Comparison of ENCODE assay signal across 19 mouse cellular contexts in the genomic region with DNA sequence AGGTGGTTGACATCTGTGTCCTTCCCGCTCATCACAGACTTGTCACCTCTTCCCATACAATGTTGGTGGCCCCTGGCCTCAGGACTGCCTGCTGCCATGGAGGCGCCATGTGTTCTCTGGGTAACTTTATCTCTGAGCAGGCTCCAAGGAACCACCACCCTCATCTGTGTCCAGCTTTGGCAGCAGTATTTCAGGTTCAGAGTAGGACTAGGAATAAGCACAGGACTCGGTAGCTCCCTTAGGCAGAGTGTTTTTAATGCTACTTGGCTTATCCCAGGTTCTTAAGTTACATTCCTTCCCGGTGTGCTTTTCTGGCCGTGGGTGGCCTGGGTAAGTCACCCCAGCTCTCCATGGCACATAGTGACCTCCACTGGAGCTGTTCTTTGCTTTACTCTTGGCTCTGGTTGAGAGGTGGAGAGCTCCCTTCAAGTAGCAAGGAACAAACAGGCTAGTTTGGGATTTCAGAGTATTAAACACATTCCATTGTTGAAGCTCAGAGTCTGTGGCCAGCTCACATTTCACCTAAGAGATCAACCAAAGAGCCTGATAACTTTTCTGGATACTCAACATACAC.
A peak's percentile ranks its signal among the peaks of the same experiment; 100 is the strongest.
DNase-seq lines count a peak whose midpoint lies in the region; ATAC-seq and TF ChIP-seq lines count a peak whose summit lies in the region.
"Had no signal": no experiment of that assay in that cellular context is flagged by ENCODE, and none has a peak within 500 bp of the region (broad histone marks: within the 10 kb centered on the region; RNA-seq: fewer than 3 reads in every experiment).

No protein-coding gene starts in this region.

- TF ChIP-seq EP300 in lung, postnatal 0 days (IDR thresholded peaks at IDR 0.05) = no peak

- no peak overlapping the region for H3K4me3 ChIP-seq in lung, postnatal 0 days (ENCODE audit: low read depth, low read length)
- H3K4me3 ChIP-seq in embryonic fibroblast, embryonic 13.5 days (ENCODE audit: insufficient read depth, low read length) = no peak overlapping the region
- H3K4me3 ChIP-seq in limb, embryonic 13.5 days = no peak overlapping the region
- H3K4me3 ChIP-seq: embryonic facial prominence, embryonic 12.5 days; forebrain, embryonic 15.5 days; heart, adult 2 months; hindbrain, embryonic 12.5 days; midbrain, embryonic 15.5 days; myocyte had no signal

- 63% methylated on average over 5 of the region's 5 CpGs for WGBS in lung, postnatal 0 days
- WGBS in limb, embryonic 13.5 days = 50% methylated on average over 5 of the region's 5 CpGs

- no peaks in the 10 kb centered on the region for H3K27me3 ChIP-seq in lung, postnatal 0 days (replicated peaks; ENCODE audit: insufficient read depth, low read length)
- H3K27me3 ChIP-seq in limb, embryonic 13.5 days = no peaks in the 10 kb centered on the region
- H3K27me3 ChIP-seq: embryonic facial prominence, embryonic 12.5 days; forebrain, embryonic 15.5 days; hindbrain, embryonic 12.5 days; midbrain, embryonic 15.5 days had no signal

- intact Hi-C loops in gastrocnemius, postnatal 14 days (cut with DNase I; ENCODE audit: low total_unique reads) = no loop called here

- H3K36me3 ChIP-seq in lung, postnatal 0 days (ENCODE audit: insufficient read depth, low read length) = no peaks in the 10 kb centered on the region
- no peaks in the 10 kb centered on the region for H3K36me3 ChIP-seq in limb, embryonic 13.5 days
- H3K36me3 ChIP-seq: embryonic facial prominence, embryonic 12.5 days; forebrain, embryonic 15.5 days; hindbrain, embryonic 12.5 days; midbrain, embryonic 15.5 days had no signal

- H3K9ac ChIP-seq in lung, postnatal 0 days (replicated peaks; ENCODE audit: low read depth) = no peak overlapping the region
- H3K9ac ChIP-seq in limb, embryonic 13.5 days = no peak overlapping the region
- H3K9ac ChIP-seq: embryonic facial prominence, embryonic 12.5 days; forebrain, embryonic 15.5 days; hindbrain, embryonic 12.5 days; midbrain, embryonic 15.5 days had no signal

- no peak overlapping the region for H3K27ac ChIP-seq in lung, postnatal 0 days (ENCODE audit: low read length)
- peak overlapping the region; percentile 16; the same call in 1 of the 2 replicates for H3K27ac ChIP-seq in embryonic fibroblast, embryonic 13.5 days (ENCODE audit: insufficient read depth, low read length)
- H3K27ac ChIP-seq in limb, embryonic 13.5 days = peak overlapping the region; percentile 52; the same call in 1 of the 2 replicates
- H3K27ac ChIP-seq: embryonic facial prominence, embryonic 12.5 days; forebrain, embryonic 15.5 days; heart, adult 2 months; hindbrain, embryonic 12.5 days; midbrain, embryonic 15.5 days had no signal

- no peaks in the 10 kb centered on the region for H3K9me3 ChIP-seq in lung, postnatal 0 days (ENCODE audit: low read length)
- no peaks in the 10 kb centered on the region for H3K9me3 ChIP-seq in limb, embryonic 13.5 days
- H3K9me3 ChIP-seq: embryonic facial prominence, embryonic 12.5 days; forebrain, embryonic 15.5 days; hindbrain, embryonic 12.5 days; midbrain, embryonic 15.5 days had no signal

- DNase-seq in gastrocnemius, postnatal 25 days = peak; percentile 13
- no peak for DNase-seq in gastrocnemius, postnatal 14 days
- peak; percentile 85 for DNase-seq in lung, postnatal 0 days (ENCODE audit: low spot score)
- no peak for DNase-seq in lung, adult 18-20 months
- DNase-seq in kidney, postnatal 10 days = no peak
- DNase-seq in kidney, adult 8-10 months = no peak
- DNase-seq: adrenal gland, postnatal 36 days; cerebellum, adult 11 months; cerebellum, adult 9-11 months; heart, adult 2 months; liver had no signal

- peak; percentile 94 for ATAC-seq in lung, postnatal 0 days
- peak; percentile 53 for ATAC-seq in limb, embryonic 13.5 days (ENCODE audit: low FRiP score, low read depth)
- ATAC-seq: forebrain, embryonic 15.5 days; intestine, postnatal 0 days; midbrain, embryonic 15.5 days had no signal

- TF ChIP-seq POLR2A in embryonic fibroblast, embryonic 13.5 days (IDR thresholded peaks at IDR 0.05; ENCODE audit: low read depth, low read length) = no peak

- no peak overlapping the region for H3K4me2 ChIP-seq in lung, postnatal 0 days (replicated peaks; ENCODE audit: low read depth, low read length)
- H3K4me2 ChIP-seq in limb, embryonic 13.5 days (replicated peaks) = no peak overlapping the region
- H3K4me2 ChIP-seq: embryonic facial prominence, embryonic 12.5 days; forebrain, embryonic 15.5 days; hindbrain, embryonic 12.5 days; midbrain, embryonic 15.5 days had no signal

- no peak for TF ChIP-seq CTCF in lung, postnatal 0 days (IDR thresholded peaks at IDR 0.05)
- TF ChIP-seq CTCF in embryonic fibroblast, embryonic 13.5 days (IDR thresholded peaks at IDR 0.05; ENCODE audit: borderline replicate concordance, insufficient read depth, low read length) = no peak

- H3K4me1 ChIP-seq in lung, postnatal 0 days (ENCODE audit: insufficient read depth, low read depth, low read length) = no peaks in the 10 kb centered on the region
- peaks cover 4% of the 10 kb centered on the region for H3K4me1 ChIP-seq in embryonic fibroblast, embryonic 13.5 days (ENCODE audit: control insufficient read depth, insufficient read depth, low read length)
- H3K4me1 ChIP-seq in limb, embryonic 13.5 days = peaks cover 28% of the 10 kb centered on the region

Comparison
In these comparisons a context has a peak if more than half of its experiments do, and no peak if none do; other contexts are left out.
1. DNase-seq: peak in gastrocnemius, postnatal 25 days (single experiment) and lung, postnatal 0 days (single experiment); none in gastrocnemius, postnatal 14 days (single experiment), lung, adult 18-20 months (0 of 2), kidney, postnatal 10 days (single experiment) and kidney, adult 8-10 months (0 of 2).